Mouse (Mus musculus) adrenal gland, adult 18-20 months (tissue): ENCODE results near the gene Lrrc8c. TPM values are rescaled to one million over a fixed set of nuclear protein-coding genes. Genes with fewer than 3 reads are reported as not detected.
A peak's percentile ranks its signal among the peaks of the same experiment; 100 is the strongest.
"Not testable (repeated sequence)": the region's sequence is repeated elsewhere in the genome, so short reads cannot be mapped to it uniquely, and the experiment has no call there.

Experiments
- DNase-seq, 2 experiments: peaks; one replicate each; pipeline ENCODE4 v3.0.0; 2021 to 2022; ENCODE audit warnings: low spot score in 2 of 2
- total RNA-seq, 2 experiments: library from RNA; stranded (reverse); gene quantifications; 1 replicate in 1 of 2; 2 replicates in 1 of 2; pipeline ENCODE4 v1.2.3; 2021

The Lrrc8c gene
- total RNA-seq, 2 experiments from 2014 or later, result 19.2 to 21.3 TPM

- no peak for DNase-seq
These were observed 110.8 kb downstream of the Lrrc8c start for GRCm38 (mm10) chr5:105629955-105630354.

GRCm38 (mm10) chr5:105632066-105632465, 112.9 kb downstream of the Lrrc8c start:
- DNase-seq, result no peak

- DNase-seq, result no peak
These were observed 116.4 kb downstream of the Lrrc8c start for GRCm38 (mm10) chr5:105635576-105635975.

GRCm38 (mm10) chr5:105636484-105637191, 117.5 kb downstream of the Lrrc8c start:
- DNase-seq, result no peak

GRCm38 (mm10) chr5:105638266-105638665, 119.1 kb downstream of the Lrrc8c start:
- not testable (repeated sequence) for DNase-seq

GRCm38 (mm10) chr5:105638916-105639315, 119.7 kb downstream of the Lrrc8c start:
- DNase-seq, result no peak

- DNase-seq, result no peak
These were observed 120.2 kb downstream of the Lrrc8c start for GRCm38 (mm10) chr5:105639363-105639762.

- no peak for DNase-seq
These were observed 123.3 kb downstream of the Lrrc8c start for GRCm38 (mm10) chr5:105642517-105642916.

GRCm38 (mm10) chr5:105643276-105643675, 124.1 kb downstream of the Lrrc8c start:
- no peak for DNase-seq

- DNase-seq, result no peak
These were observed 125.0 kb downstream of the Lrrc8c start for GRCm38 (mm10) chr5:105644195-105644594.

GRCm38 (mm10) chr5:105647094-105647493, 127.9 kb downstream of the Lrrc8c start:
- no peak for DNase-seq

- no peak for DNase-seq
These were observed 129.6 kb downstream of the Lrrc8c start for GRCm38 (mm10) chr5:105648648-105649287.

GRCm38 (mm10) chr5:105649514-105650001, 130.4 kb downstream of the Lrrc8c start:
- DNase-seq, result no peak

GRCm38 (mm10) chr5:105650728-105651479, 131.7 kb downstream of the Lrrc8c start:
- DNase-seq, result no peak

GRCm38 (mm10) chr5:105651561-105651991, 132.4 kb downstream of the Lrrc8c start:
- DNase-seq, result no peak

- DNase-seq, result peak; percentile 83 to 85
These were observed 135.3 kb downstream of the Lrrc8c start for GRCm38 (mm10) chr5:105654237-105655063.

GRCm38 (mm10) chr5:105655100-105655734, 136.0 kb downstream of the Lrrc8c start:
- DNase-seq, result no peak

- no peak for DNase-seq
These were observed 142.7 kb downstream of the Lrrc8c start for GRCm38 (mm10) chr5:105661894-105662293.
